Mouse (Mus musculus): ENCODE data around the gene Emc4.
A peak's percentile ranks its signal among the peaks of the same experiment; 100 is the strongest.

Emc4 gene

DNA sequence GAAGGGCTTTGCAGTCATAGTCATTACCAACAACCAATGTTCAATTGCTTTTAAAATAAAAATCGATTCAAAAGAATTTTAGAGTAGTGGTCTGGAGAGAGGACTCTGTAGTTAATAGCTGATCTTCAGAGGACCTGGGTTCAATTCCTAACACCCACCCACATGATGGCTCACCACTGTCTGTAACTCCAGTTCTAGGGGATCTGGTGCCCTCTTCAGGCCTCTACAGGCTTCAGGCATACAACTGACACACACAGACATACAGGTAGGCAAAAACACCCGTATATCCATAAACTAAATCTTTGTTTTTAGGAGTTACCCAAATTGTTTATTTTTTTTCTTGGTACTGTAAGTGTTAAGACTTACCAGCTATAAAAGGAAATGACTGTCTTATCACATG lies 28.1 kb downstream of the Emc4 start:
- DNase-seq (ENCODE audit: low spot score), result peak; percentile 2

- no peak for DNase-seq (ENCODE audit: low spot score)
Measured at GRCm38 (mm10) chr2:112337211-112337610, 30.6 kb downstream of the Emc4 start.

GRCm38 (mm10) chr2:112332051-112332898 lies 35.6 kb downstream of the Emc4 start:
- no peak for DNase-seq (ENCODE audit: low spot score)

DNA sequence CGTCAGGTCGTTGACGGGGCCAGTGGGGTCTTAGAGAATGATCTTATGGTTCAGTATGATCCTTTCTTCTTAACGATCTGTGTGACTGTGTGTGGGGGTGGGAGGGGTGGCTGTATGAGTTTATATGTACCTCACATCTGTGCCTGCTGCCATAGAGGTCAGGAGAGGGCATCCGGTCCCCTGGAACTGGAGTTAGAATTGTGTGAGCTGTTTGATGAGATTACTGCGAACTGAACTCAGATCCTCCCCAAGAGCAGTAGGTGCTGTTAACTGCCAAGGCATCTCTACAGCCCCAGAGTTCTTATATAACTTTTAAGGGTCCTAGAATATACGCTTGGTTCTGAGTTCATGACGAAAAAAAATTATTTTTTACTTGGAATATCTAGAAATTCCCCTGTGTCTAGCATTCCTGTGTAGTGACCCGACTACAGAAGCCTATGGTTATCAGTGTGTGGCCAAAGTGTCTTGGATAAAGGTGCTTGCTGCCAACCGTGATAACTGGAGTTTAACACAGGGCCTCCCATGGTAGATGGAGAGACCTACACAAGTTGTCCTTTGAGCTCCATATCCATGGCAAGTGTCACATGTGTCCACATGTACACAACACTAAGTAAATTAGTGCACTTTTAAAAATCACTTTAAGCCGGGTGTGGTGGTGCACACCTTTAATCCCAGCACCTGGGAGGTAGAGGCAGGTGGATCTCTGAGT lies 39.6 kb downstream of the Emc4 start:
- DNase-seq (ENCODE audit: low spot score), result no peak

DNA sequence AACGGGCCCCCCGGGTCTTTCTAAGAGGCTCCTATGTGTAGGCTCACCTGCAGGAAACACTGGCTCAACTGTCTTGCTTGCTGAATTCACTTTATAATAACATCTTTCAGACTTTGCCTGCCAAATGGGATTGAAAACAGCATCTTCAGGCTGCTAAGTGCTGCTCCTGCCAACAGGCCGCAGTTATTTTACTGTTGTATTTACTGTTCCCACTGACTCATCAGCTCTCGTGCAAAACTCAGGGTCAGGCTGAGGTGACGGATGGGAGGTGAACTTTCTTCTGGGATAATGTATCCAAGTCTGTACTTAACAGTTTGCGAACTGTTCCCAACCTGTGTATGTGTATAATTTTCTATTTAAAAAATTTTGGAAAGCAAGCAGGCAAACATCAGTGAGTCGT lies 48.9 kb downstream of the Emc4 start:
- no peak for DNase-seq (ENCODE audit: low spot score)

DNA sequence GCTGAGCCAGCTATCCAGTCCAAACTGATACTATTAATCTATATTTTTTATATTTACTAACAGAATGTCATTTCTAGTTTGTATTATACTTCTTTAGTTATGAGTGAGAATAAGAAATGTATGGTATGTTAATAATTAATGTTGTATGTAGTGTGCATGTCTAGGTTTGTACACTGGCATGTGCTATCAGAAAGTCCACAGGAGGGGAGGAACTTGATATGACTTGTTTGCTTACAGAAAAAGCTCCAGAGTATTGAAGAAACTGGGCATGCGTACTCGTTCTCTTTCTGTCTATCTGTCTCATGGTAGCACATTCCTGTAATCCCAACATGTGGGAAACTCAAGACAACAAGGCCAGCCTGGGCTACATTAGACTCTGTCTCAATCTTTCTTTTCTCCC lies 49.6 kb downstream of the Emc4 start:
- DNase-seq (ENCODE audit: low spot score), result no peak

DNA sequence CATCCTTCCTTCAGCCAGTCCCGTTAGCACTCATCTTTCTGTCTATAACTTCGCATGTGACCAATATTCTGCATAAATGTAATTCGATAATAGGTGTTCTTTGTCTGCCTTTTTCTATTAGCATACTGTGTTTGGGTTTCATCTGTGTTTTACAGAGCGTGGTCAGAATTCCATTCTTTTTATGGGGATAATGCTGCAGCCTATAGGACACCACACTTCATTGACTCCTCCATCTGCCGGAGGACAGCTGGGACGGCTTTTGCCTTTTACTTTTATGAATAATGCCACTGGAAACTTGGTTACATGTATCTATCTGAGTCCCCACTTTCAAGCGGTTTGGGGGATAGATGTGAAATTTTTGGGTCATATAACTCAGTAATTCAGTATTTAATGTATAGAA lies 52.2 kb downstream of the Emc4 start:
- no peak for DNase-seq (ENCODE audit: low spot score)

All from embryo, embryonic 10.5 days (tissue).